Mouse (Mus musculus): ENCODE measurements around the gene Gm5447. TPM values are rescaled to one million over a fixed set of nuclear protein-coding genes. Genes with fewer than 3 reads are reported as not detected.

Gene Gm5447
- total and polyA plus RNA-seq, 3 experiments, result not detected

- TF ChIP-seq MYC (IDR thresholded peaks at IDR 0.05; ENCODE audit: low read depth, low read length), result no peak
- no peak for TF ChIP-seq MAFK (IDR thresholded peaks at IDR 0.05; ENCODE audit: borderline replicate concordance, low read depth, low read length)
- TF ChIP-seq TCF12 (IDR thresholded peaks at IDR 0.05; ENCODE audit: low read depth, low read length), result no peak
- peak; percentile 38 to 47; a peak in 2 of 4 replicates for TF ChIP-seq EP300 (IDR thresholded peaks at IDR 0.05; ENCODE audit: low read depth in 1 of 2, low read length in 2 of 2)
- TF ChIP-seq SMC3 (IDR thresholded peaks at IDR 0.05; ENCODE audit: low read depth, low read length), result no peak
- peak; percentile 71; the same call in 1 of the 2 replicates for TF ChIP-seq TBP (IDR thresholded peaks at IDR 0.05; ENCODE audit: low read depth, low read length)
- peak; percentile 63 for TF ChIP-seq ELF1 (IDR thresholded peaks at IDR 0.05; ENCODE audit: low read depth, low read length)
Measured at GRCm38 (mm10) chr13:30972102-30972501, 1.9 kb upstream of the Gm5447 start (continued).

- Histone ChIP-seq H3K4me3 (ENCODE audit: control insufficient read depth in 1 of 2, insufficient read depth in 1 of 2, low read depth in 2 of 2, low read length in 2 of 2) (peak overlapping the region; percentile 87), H3K27ac (ENCODE audit: control insufficient read depth, low read depth, low read length) (no peak overlapping the region), H3K4me1 (ENCODE audit: control insufficient read depth in 1 of 2, insufficient read depth in 2 of 2, low read length in 2 of 2) (peaks cover 10 to 16% of the 10 kb centered on the region in 2 experiments), H3K36me3 (ENCODE audit: control insufficient read depth in 1 of 2, insufficient read depth in 2 of 2, low read length in 2 of 2) (peaks cover 0 to 25% of the 10 kb centered on the region in 2 experiments; a peak in 2 of 4 replicates), H3K9ac (ENCODE audit: control insufficient read depth, low read depth, low read length, poor library complexity, severe bottlenecking) (peak overlapping the region; percentile 84), H3K9me3 (replicated peaks; ENCODE audit: insufficient read depth, low read length) (no peaks in the 10 kb centered on the region), H3K79me2 (ENCODE audit: control insufficient read depth, insufficient read depth, low read length, poor library complexity) (peaks cover 14% of the 10 kb centered on the region), H3K27me3 (ENCODE audit: control insufficient read depth in 1 of 2, insufficient read depth in 2 of 2, low read length in 2 of 2) (no peaks in the 10 kb centered on the region)
- DNase-seq (ENCODE audit: low read depth, low spot score), result no peak
- TF ChIP-seq MAZ (IDR thresholded peaks at IDR 0.05; ENCODE audit: low read depth, low read length), result no peak
- no peak for TF ChIP-seq TBP (IDR thresholded peaks at IDR 0.05; ENCODE audit: low read depth, low read length)
Measured at GRCm38 (mm10) chr13:30974247-30974630, 235 bp downstream of the Gm5447 start.

GRCm38 (mm10) chr13:30976536-30977084, 2.6 kb downstream of the Gm5447 start:
- no peak for DNase-seq (ENCODE audit: low read depth, low spot score)
- H3K36me3 ChIP-seq (ENCODE audit: control insufficient read depth in 1 of 2, insufficient read depth in 2 of 2, low read length in 2 of 2), result peaks cover 0 to 7% of the 10 kb centered on the region in 2 experiments; a peak in 2 of 4 replicates
- peaks cover 2 to 5% of the 10 kb centered on the region in 2 experiments; a peak in 3 of 4 replicates for H3K4me1 ChIP-seq (ENCODE audit: control insufficient read depth in 1 of 2, insufficient read depth in 2 of 2, low read length in 2 of 2)
- H3K79me2 ChIP-seq (ENCODE audit: control insufficient read depth, insufficient read depth, low read length, poor library complexity), result peaks cover 4% of the 10 kb centered on the region
- H3K9ac ChIP-seq (ENCODE audit: control insufficient read depth, low read depth, low read length, poor library complexity, severe bottlenecking), result no peak overlapping the region
- H3K27ac ChIP-seq (ENCODE audit: control insufficient read depth, low read depth, low read length), result no peak overlapping the region
- peak; percentile 66 for TF ChIP-seq ZNF384 (IDR thresholded peaks at IDR 0.05; ENCODE audit: low read depth, low read length)
- no peak for TF ChIP-seq MEF2A (IDR thresholded peaks at IDR 0.05; ENCODE audit: extremely low read depth, insufficient replicate concordance, low read depth, low read length, poor library complexity, severe bottlenecking)
- H3K9me3 ChIP-seq (replicated peaks; ENCODE audit: insufficient read depth, low read length), result no peaks in the 10 kb centered on the region
- 0 out of 4 replicates have a peak, but pooled peaks cover 0 to 1% of the 10 kb centered on the region in 2 experiments for H3K27me3 ChIP-seq (ENCODE audit: control insufficient read depth in 1 of 2, insufficient read depth in 2 of 2, low read length in 2 of 2)
- no peak overlapping the region for H3K4me3 ChIP-seq (ENCODE audit: control insufficient read depth in 1 of 2, insufficient read depth in 1 of 2, low read depth in 2 of 2, low read length in 2 of 2)

GRCm38 (mm10) chr13:30978224-30978623, 4.2 kb downstream of the Gm5447 start:
- Histone ChIP-seq H3K9ac (ENCODE audit: control insufficient read depth, low read depth, low read length, poor library complexity, severe bottlenecking) (no peak overlapping the region), H3K79me2 (ENCODE audit: control insufficient read depth, insufficient read depth, low read length, poor library complexity) (peaks cover 4% of the 10 kb centered on the region), H3K36me3 (ENCODE audit: control insufficient read depth in 1 of 2, insufficient read depth in 2 of 2, low read length in 2 of 2) (no peaks in the 10 kb centered on the region; a peak in 1 of 4 replicates), H3K27ac (ENCODE audit: control insufficient read depth, low read depth, low read length) (no peak overlapping the region), H3K4me1 (ENCODE audit: control insufficient read depth in 1 of 2, insufficient read depth in 2 of 2, low read length in 2 of 2) (peaks cover 0 to 3% of the 10 kb centered on the region in 2 experiments; a peak in 1 of 4 replicates), H3K9me3 (replicated peaks; ENCODE audit: insufficient read depth, low read length) (no peaks in the 10 kb centered on the region), H3K4me3 (ENCODE audit: control insufficient read depth in 1 of 2, insufficient read depth in 1 of 2, low read depth in 2 of 2, low read length in 2 of 2) (no peak overlapping the region), H3K27me3 (ENCODE audit: control insufficient read depth in 1 of 2, insufficient read depth in 2 of 2, low read length in 2 of 2) (peaks cover 0 to 1% of the 10 kb centered on the region in 2 experiments; a peak in 1 of 4 replicates)
- no peak for TF ChIP-seq ZC3H11A (IDR thresholded peaks at IDR 0.05; ENCODE audit: low read depth, low read length)
- TF ChIP-seq ZMIZ1 (IDR thresholded peaks at IDR 0.05; ENCODE audit: low read depth, low read length), result no peak
- TF ChIP-seq CHD1 (IDR thresholded peaks at IDR 0.05; ENCODE audit: low read depth, low read length), result no peak
- DNase-seq (ENCODE audit: low read depth, low spot score), result no peak

Data from MEL (cell line).